ENCODE assay signal across 15 mouse cellular contexts in genomic region chr15:94452848-94453247, GRCm38 (mm10). TPM values are rescaled to one million over a fixed set of nuclear protein-coding genes. Genes with fewer than 3 reads are reported as not detected.
"Had no signal": no experiment of that assay in that cellular context is flagged by ENCODE, and none has a peak within 500 bp of the region (broad histone marks: within the 10 kb centered on the region; RNA-seq: fewer than 3 reads in every experiment).

No protein-coding gene starts in this region.

- ATAC-seq: lung, postnatal 0 days; midbrain, embryonic 13.5 days had no signal

- H3K9ac ChIP-seq: limb, embryonic 13.5 days; liver, embryonic 14.5 days; midbrain, embryonic 13.5 days; stomach, embryonic 15.5 days had no signal

- H3K9me3 ChIP-seq: limb, embryonic 13.5 days; midbrain, embryonic 13.5 days; stomach, embryonic 15.5 days had no signal

- H3K4me2 ChIP-seq: limb, embryonic 13.5 days; midbrain, embryonic 13.5 days; stomach, embryonic 15.5 days had no signal

- H3K36me3 ChIP-seq: limb, embryonic 13.5 days; midbrain, embryonic 13.5 days; stomach, embryonic 15.5 days had no signal

- H3K4me3 ChIP-seq: layer of hippocampus, adult 2 months; limb, embryonic 13.5 days; midbrain, embryonic 13.5 days; stomach, embryonic 15.5 days had no signal

- H3K4me1 ChIP-seq: midbrain, embryonic 13.5 days; stomach, embryonic 15.5 days had no signal

- H3K27me3 ChIP-seq: limb, embryonic 13.5 days; midbrain, embryonic 13.5 days; stomach, embryonic 15.5 days had no signal

- H3K27ac ChIP-seq: layer of hippocampus, adult 2 months; limb, embryonic 13.5 days; liver, embryonic 14.5 days; midbrain, embryonic 13.5 days; stomach, embryonic 15.5 days had no signal

- DNase-seq: kidney, adult 9 months; kidney, postnatal 10 days; kidney, postnatal 4 days; left cerebral cortex, postnatal 4 days; lung, adult 18-20 months; lung, postnatal 36 days; right cerebral cortex, postnatal 14 days; thymus, postnatal 36 days had no signal

RNA-seq across cellular contexts. Expression of gene Adamts20, which starts 12.4 kb away (rescaled TPM):
- total RNA-seq: liver, adult 2 months had no signal
- polyA plus RNA-seq: liver, adult 2 months had no signal
